Comparison of ENCODE assay signal across 32 mouse cellular contexts in genomic region chr1:36658621-36659399, GRCm38 (mm10). TPM values are rescaled to one million over a fixed set of nuclear protein-coding genes. Genes with fewer than 3 reads are reported as not detected.
DNase-seq lines count a peak whose midpoint lies in the region; ATAC-seq and TF ChIP-seq lines count a peak whose summit lies in the region.
"Had no signal": no experiment of that assay in that cellular context is flagged by ENCODE, and none has a peak within 500 bp of the region (broad histone marks: within the 10 kb centered on the region; RNA-seq: fewer than 3 reads in every experiment).

No protein-coding gene starts in this region.

- H3K4me2 ChIP-seq in liver, embryonic 12.5 days = 0 out of 2 replicates have a peak overlapping the region, but pooled peaks have one; percentile 16
- no peak overlapping the region for H3K4me2 ChIP-seq in liver, embryonic 11.5 days
- no peak overlapping the region for H3K4me2 ChIP-seq in intestine, postnatal 0 days (replicated peaks; ENCODE audit: low read depth)
- no peak overlapping the region for H3K4me2 ChIP-seq in stomach, embryonic 16.5 days (ENCODE audit: low read depth, low read length)
- H3K4me2 ChIP-seq: embryonic facial prominence, embryonic 15.5 days; forebrain, embryonic 12.5 days; heart, embryonic 13.5 days; limb, embryonic 12.5 days; midbrain, embryonic 15.5 days had no signal

- H3K27ac ChIP-seq in liver, embryonic 12.5 days = no peak overlapping the region
- H3K27ac ChIP-seq in liver, embryonic 11.5 days (ENCODE audit: low read depth, low read length) = no peak overlapping the region
- H3K27ac ChIP-seq in intestine, postnatal 0 days (ENCODE audit: low read depth, low read length) = no peak overlapping the region
- H3K27ac ChIP-seq in stomach, embryonic 16.5 days (ENCODE audit: low read length) = peak overlapping the region; percentile 18; the same call in 1 of the 2 replicates
- H3K27ac ChIP-seq: embryonic facial prominence, embryonic 15.5 days; forebrain, embryonic 12.5 days; heart, embryonic 13.5 days; limb, embryonic 12.5 days; liver, embryonic 14.5 days; macrophage; midbrain, embryonic 10.5 days; midbrain, embryonic 15.5 days had no signal

- H3K36me3 ChIP-seq in liver, embryonic 12.5 days = no peaks in the 10 kb centered on the region
- H3K36me3 ChIP-seq in liver, embryonic 11.5 days (ENCODE audit: control insufficient read depth, insufficient read depth, low read length) = no peaks in the 10 kb centered on the region
- no peaks in the 10 kb centered on the region for H3K36me3 ChIP-seq in intestine, postnatal 0 days (ENCODE audit: control insufficient read depth, insufficient read depth)
- no peaks in the 10 kb centered on the region for H3K36me3 ChIP-seq in stomach, embryonic 16.5 days (ENCODE audit: control insufficient read depth, insufficient read depth, low read length)
- H3K36me3 ChIP-seq: embryonic facial prominence, embryonic 15.5 days; forebrain, embryonic 12.5 days; heart, embryonic 13.5 days; limb, embryonic 12.5 days; midbrain, embryonic 10.5 days; midbrain, embryonic 15.5 days had no signal

- H3K9ac ChIP-seq in liver, embryonic 12.5 days = no peak overlapping the region
- H3K9ac ChIP-seq in liver, embryonic 11.5 days (ENCODE audit: low read depth, low read length) = no peak overlapping the region
- H3K9ac ChIP-seq in intestine, postnatal 0 days (ENCODE audit: low read depth, low read length) = no peak overlapping the region
- no peak overlapping the region for H3K9ac ChIP-seq in stomach, embryonic 16.5 days (ENCODE audit: low read length)
- H3K9ac ChIP-seq: embryonic facial prominence, embryonic 15.5 days; forebrain, embryonic 12.5 days; forebrain, postnatal 0 days; heart, embryonic 13.5 days; limb, embryonic 12.5 days; liver, embryonic 14.5 days; midbrain, embryonic 15.5 days had no signal

- no peak for DNase-seq in liver, embryonic 11.5 days (ENCODE audit: low spot score)
- DNase-seq in adipocyte (ENCODE audit: low spot score) = peak; percentile 18
- no peak for DNase-seq in retina, postnatal 1 day
- no peak for DNase-seq in cerebellum, adult 11-12 months
- no peak for DNase-seq in thymus, postnatal 14 days
- DNase-seq: adrenal gland, postnatal 25 days; B cell, adult 2 months; cerebellum, adult 18-20 months; cerebellum, postnatal 10 days; forebrain, postnatal 0 days; gastrocnemius, postnatal 10 days; heart, postnatal 10 days; kidney, adult 8-10 months; kidney, postnatal 14 days; lung, adult 2 months; lung, postnatal 10 days; right cerebral cortex, adult 18-20 months had no signal

- H3K4me1 ChIP-seq in liver, embryonic 12.5 days = peaks cover 37% of the 10 kb centered on the region
- peaks cover 24% of the 10 kb centered on the region for H3K4me1 ChIP-seq in liver, embryonic 11.5 days (replicated peaks; ENCODE audit: control insufficient read depth, insufficient read depth, low read length)
- H3K4me1 ChIP-seq in intestine, postnatal 0 days (replicated peaks; ENCODE audit: control insufficient read depth, insufficient read depth, low read length) = no peaks in the 10 kb centered on the region
- no peaks in the 10 kb centered on the region for H3K4me1 ChIP-seq in stomach, embryonic 16.5 days (ENCODE audit: control insufficient read depth, insufficient read depth, low read length)
- H3K4me1 ChIP-seq: embryonic facial prominence, embryonic 15.5 days; forebrain, embryonic 12.5 days; limb, embryonic 12.5 days; midbrain, embryonic 10.5 days; midbrain, embryonic 15.5 days had no signal

- TF ChIP-seq CTCF in intestine, postnatal 0 days (IDR thresholded peaks at IDR 0.05; ENCODE audit: low read depth) = peak; percentile 30; the same call in 1 of the 2 replicates

- no peak for ATAC-seq in liver, embryonic 12.5 days
- no peak for ATAC-seq in liver, embryonic 11.5 days (replicated peaks; ENCODE audit: low FRiP score)
- ATAC-seq in intestine, postnatal 0 days = no peak; the same call in 1 of the 2 replicates
- ATAC-seq in stomach, embryonic 16.5 days (ENCODE audit: insufficient read depth, low FRiP score) = peak; percentile 73; the same call in 1 of the 2 replicates
- ATAC-seq: forebrain, postnatal 0 days; hindbrain, embryonic 16.5 days; midbrain, embryonic 15.5 days had no signal

- H3K27me3 ChIP-seq in liver, embryonic 12.5 days (replicated peaks) = no peaks in the 10 kb centered on the region
- no peaks in the 10 kb centered on the region for H3K27me3 ChIP-seq in liver, embryonic 11.5 days (replicated peaks; ENCODE audit: control insufficient read depth, insufficient read depth, low read length)
- H3K27me3 ChIP-seq in intestine, postnatal 0 days (replicated peaks; ENCODE audit: control insufficient read depth, insufficient read depth, low read length) = no peaks in the 10 kb centered on the region
- H3K27me3 ChIP-seq in stomach, embryonic 16.5 days (ENCODE audit: control insufficient read depth, insufficient read depth, low read length) = no peaks in the 10 kb centered on the region
- H3K27me3 ChIP-seq: embryonic facial prominence, embryonic 15.5 days; forebrain, embryonic 12.5 days; heart, embryonic 13.5 days; limb, embryonic 12.5 days; midbrain, embryonic 15.5 days had no signal

- H3K9me3 ChIP-seq in liver, embryonic 12.5 days (replicated peaks) = no peaks in the 10 kb centered on the region
- H3K9me3 ChIP-seq in liver, embryonic 11.5 days (ENCODE audit: control insufficient read depth, low read length) = no peaks in the 10 kb centered on the region
- H3K9me3 ChIP-seq in intestine, postnatal 0 days (ENCODE audit: control insufficient read depth) = no peaks in the 10 kb centered on the region
- no peaks in the 10 kb centered on the region for H3K9me3 ChIP-seq in stomach, embryonic 16.5 days (replicated peaks; ENCODE audit: control insufficient read depth, low read length)
- H3K9me3 ChIP-seq: embryonic facial prominence, embryonic 15.5 days; forebrain, embryonic 12.5 days; heart, embryonic 13.5 days; limb, embryonic 12.5 days; midbrain, embryonic 10.5 days; midbrain, embryonic 15.5 days had no signal

- H3K4me3 ChIP-seq in liver, embryonic 12.5 days = no peak overlapping the region
- H3K4me3 ChIP-seq in liver, embryonic 11.5 days (ENCODE audit: low read depth, low read length) = no peak overlapping the region
- H3K4me3 ChIP-seq in intestine, postnatal 0 days (ENCODE audit: low read depth, low read length) = no peak overlapping the region
- no peak overlapping the region for H3K4me3 ChIP-seq in stomach, embryonic 16.5 days (replicated peaks; ENCODE audit: low read length)
- H3K4me3 ChIP-seq: embryonic facial prominence, embryonic 15.5 days; forebrain, embryonic 12.5 days; heart, embryonic 13.5 days; limb, embryonic 12.5 days; midbrain, embryonic 10.5 days; midbrain, embryonic 15.5 days had no signal

- WGBS in liver, embryonic 12.5 days (ENCODE audit: insufficient replicate concordance) = 53% methylated on average over 7 of the region's 7 CpGs
- 68% methylated on average over 7 of the region's 7 CpGs for WGBS in liver, embryonic 11.5 days
- WGBS in intestine, postnatal 0 days = 63% methylated on average over 7 of the region's 7 CpGs
- WGBS in stomach, embryonic 16.5 days = 66% methylated on average over 7 of the region's 7 CpGs

RNA-seq across cellular contexts. Expression of gene Fam178b, which starts 24.2 kb away (rescaled TPM):
- polyA plus RNA-seq in liver, embryonic 12.5 days (2016; fragmentation: Nextera tagmentation; extraction: Ambion mirVana) = 0.20 TPM in 1 of 2 replicates, not detected in the other
- 0.22 and 0.30 TPM in 2 replicates for polyA plus RNA-seq in liver, embryonic 11.5 days (2014; fragmentation: Nextera tagmentation; extraction: Ambion mirVana)
- polyA plus RNA-seq in intestine, postnatal 0 days (2015; fragmentation: Nextera tagmentation; extraction: Ambion mirVana) = 0.65 and 0.87 TPM in 2 replicates
- polyA plus RNA-seq in stomach, embryonic 16.5 days (2015; fragmentation: Nextera tagmentation; extraction: Ambion mirVana) = 0.50 and 0.94 TPM in 2 replicates
- polyA plus RNA-seq: forebrain, postnatal 0 days; macrophage; midbrain, embryonic 15.5 days; neural tube, embryonic 11.5 days had no signal

RNA-seq across cellular contexts. Expression of gene Cox5b, which starts 32.4 kb away (rescaled TPM):
- 527 and 538 TPM in 2 replicates for polyA plus RNA-seq in liver, embryonic 12.5 days (2016; fragmentation: Nextera tagmentation; extraction: Ambion mirVana)
- 752 and 790 TPM in 2 replicates for polyA plus RNA-seq in liver, embryonic 11.5 days (2014; fragmentation: Nextera tagmentation; extraction: Ambion mirVana)
- polyA plus RNA-seq in intestine, postnatal 0 days (2015; fragmentation: Nextera tagmentation; extraction: Ambion mirVana) = 1,149 and 1,162 TPM in 2 replicates
- polyA plus RNA-seq in stomach, embryonic 16.5 days (2015; fragmentation: Nextera tagmentation; extraction: Ambion mirVana) = 591 and 640 TPM in 2 replicates

RNA-seq across cellular contexts. Expression of gene 4933424G06Rik, which starts 51.1 kb away (rescaled TPM):
- polyA plus RNA-seq in liver, embryonic 12.5 days (2016; fragmentation: Nextera tagmentation; extraction: Ambion mirVana) = 0.11 TPM in 1 of 2 replicates, not detected in the other
- not detected in 2 replicates for polyA plus RNA-seq in liver, embryonic 11.5 days (2014; fragmentation: Nextera tagmentation; extraction: Ambion mirVana)
- polyA plus RNA-seq in intestine, postnatal 0 days (2015; fragmentation: Nextera tagmentation; extraction: Ambion mirVana) = not detected in 2 replicates
- polyA plus RNA-seq in stomach, embryonic 16.5 days (2015; fragmentation: Nextera tagmentation; extraction: Ambion mirVana) = 0.13 TPM in 1 of 2 replicates, not detected in the other
- polyA plus RNA-seq: gonadal fat pad, adult 2 months; heart, embryonic 13.5 days; liver, embryonic 14.5 days; lung, adult 2 months; macrophage; neural tube, embryonic 11.5 days; spleen, adult 2 months had no signal

RNA-seq across cellular contexts. Expression of gene Actr1b, which starts 55.4 kb away (rescaled TPM):
- polyA plus RNA-seq in liver, embryonic 12.5 days (2016; fragmentation: Nextera tagmentation; extraction: Ambion mirVana) = 47.2 and 47.9 TPM in 2 replicates
- polyA plus RNA-seq in liver, embryonic 11.5 days (2014; fragmentation: Nextera tagmentation; extraction: Ambion mirVana) = 74.1 and 81.0 TPM in 2 replicates
- 50.3 and 57.0 TPM in 2 replicates for polyA plus RNA-seq in intestine, postnatal 0 days (2015; fragmentation: Nextera tagmentation; extraction: Ambion mirVana)
- polyA plus RNA-seq in stomach, embryonic 16.5 days (2015; fragmentation: Nextera tagmentation; extraction: Ambion mirVana) = 95.3 and 103 TPM in 2 replicates
